8 mouse cellular contexts compared by ENCODE assay signal in genomic region chr9:119937005-119937773, GRCm38 (mm10). TPM values are rescaled to one million over a fixed set of nuclear protein-coding genes. Genes with fewer than 3 reads are reported as not detected.
DNase-seq lines count a peak whose midpoint lies in the region; ATAC-seq and TF ChIP-seq lines count a peak whose summit lies in the region.

Gorasp1 (minus strand) TSS chr9:119937565.
Ttc21a (plus strand) TSS chr9:119937606.

- H3K4me3 ChIP-seq in ES-E14 (ENCODE audit: insufficient read depth in 1 of 2, low read depth in 1 of 2, low read length in 2 of 2, poor library complexity in 1 of 2, severe bottlenecking in 1 of 2): peak within 1 kb of the TSS; percentile 75 to 87
- peak within 1 kb of the TSS; percentile 67 for H3K4me3 ChIP-seq in forebrain, embryonic 15.5 days
- peak within 1 kb of the TSS; percentile 95 for H3K4me3 ChIP-seq in lung, adult 2 months (replicated peaks; ENCODE audit: extremely low read depth, low read depth, low read length)

- WGBS in forebrain, embryonic 15.5 days: under 1% methylated on average over 40 of the region's 40 CpGs
- 4% methylated on average over 40 of the region's 40 CpGs for WGBS in lung, adult 2 months

- peak; percentile 83 for DNase-seq in ES-E14 (ENCODE audit: low read depth, low spot score)
- peak; percentile 91 for DNase-seq in cerebellum, adult 11-12 months
- DNase-seq in heart, postnatal 25 days (ENCODE audit: low spot score): peak; percentile 87
- DNase-seq in layer of hippocampus, adult 18-20 months (ENCODE audit: low spot score in 2 of 2): peak; percentile 86 to 94
- DNase-seq in lung, adult 2 months: peak; percentile 95
- peak; percentile 87 for DNase-seq in thymus, adult 18-20 months

- peak within 1 kb of the TSS; percentile 88 for H3K9ac ChIP-seq in ES-E14 (ENCODE audit: insufficient read depth, low read depth, low read length, poor library complexity, severe bottlenecking)
- peak within 1 kb of the TSS; percentile 80 for H3K9ac ChIP-seq in forebrain, embryonic 15.5 days (replicated peaks)

- H3K4me2 ChIP-seq in forebrain, embryonic 15.5 days (replicated peaks): peak within 1 kb of the TSS; percentile 80

- no peak for TF ChIP-seq CTCF in lung, adult 2 months (IDR thresholded peaks at IDR 0.05; ENCODE audit: insufficient read depth, low read length)

- ATAC-seq in forebrain, embryonic 15.5 days (replicated peaks): peak; percentile 94
- ATAC-seq in neutrophil, adult 5-6 weeks (ENCODE audit: extremely low read depth, insufficient number of reproducible peaks, low FRiP score, poor library complexity, severe bottlenecking): peak; percentile 85

- in situ Hi-C loops in ES-E14 (cut with MboI; ENCODE audit: low sequenced_read_pairs in 2 of 2, unreplicated experiment in 2 of 2): no loop called here

- H3K9me3 ChIP-seq in ES-E14 (ENCODE audit: control insufficient read depth, insufficient read depth, low read depth, low read length): no peaks in the 10 kb centered on the region
- H3K9me3 ChIP-seq in forebrain, embryonic 15.5 days: no peaks in the 10 kb centered on the region

- peak; percentile 61; the same call in 1 of the 2 replicates for TF ChIP-seq POLR2A in lung, adult 2 months (IDR thresholded peaks at IDR 0.05; ENCODE audit: borderline replicate concordance, extremely low read depth, low read depth, low read length)

- peaks cover under 1 to 28% of the 10 kb centered on the region in 2 experiments; a peak in 3 of 4 replicates for H3K4me1 ChIP-seq in ES-E14 (ENCODE audit: control insufficient read depth in 2 of 2, insufficient read depth in 2 of 2, low read length in 2 of 2, poor library complexity in 1 of 2)
- peaks cover 21% of the 10 kb centered on the region for H3K4me1 ChIP-seq in forebrain, embryonic 15.5 days
- peaks cover 5% of the 10 kb centered on the region; the same call in 1 of the 2 replicates for H3K4me1 ChIP-seq in lung, adult 2 months (ENCODE audit: control insufficient read depth, insufficient read depth, low read length)

- H3K27ac ChIP-seq in ES-E14 (ENCODE audit: insufficient read depth, low read depth, low read length, poor library complexity, severe bottlenecking): no peak within 1 kb of the TSS
- H3K27ac ChIP-seq in forebrain, embryonic 15.5 days (replicated peaks): peak within 1 kb of the TSS; percentile 64

- no peaks in the 10 kb centered on the region; the same call in 1 of the 2 replicates for H3K36me3 ChIP-seq in ES-E14 (ENCODE audit: control insufficient read depth, insufficient read depth, low read length, poor library complexity, severe bottlenecking)
- H3K36me3 ChIP-seq in forebrain, embryonic 15.5 days: no peaks in the 10 kb centered on the region

- intact Hi-C loops in heart, postnatal 25 days (cut with DNase I): loop anchor here (2.0 kb wide), 1 partner anchor 42 kb away; the partner anchor contains the start of gene Wdr48

- no peaks in the 10 kb centered on the region for H3K27me3 ChIP-seq in forebrain, embryonic 15.5 days

TF ChIP-seq in ES-E14, 5 proteins besides CTCF, POLR2A, EP300 and RAD21:
- TF ChIP-seq MAFK (IDR thresholded peaks at IDR 0.05; ENCODE audit: insufficient read depth, low read depth, low read length) (no peak), ZC3H11A (IDR thresholded peaks at IDR 0.05; ENCODE audit: borderline replicate concordance, low read depth, low read length) (no peak), HCFC1 (IDR thresholded peaks at IDR 0.05; ENCODE audit: borderline replicate concordance, insufficient read depth, low read length) (peak; percentile 21; the same call in 1 of the 2 replicates), ZNF384 (IDR thresholded peaks at IDR 0.05; ENCODE audit: low read depth, low read length) (no peak)

RNA-seq across cellular contexts. Expression of gene Gorasp1, which starts in this region (rescaled TPM):
- 16.8 and 21.5 TPM in 2 replicates for total RNA-seq in ES-E14 (2012; rRNA removed)
- polyA plus RNA-seq in forebrain, embryonic 15.5 days (2015; fragmentation: Nextera tagmentation; extraction: Ambion mirVana): 25.5 and 26.2 TPM in 2 replicates
- total RNA-seq in heart, postnatal 25 days (2021): 10 to 100 TPM; 28.1 to 31.5 TPM
- total RNA-seq in layer of hippocampus, adult 18-20 months (2021): 10 to 100 TPM; 41.5 to 44.2 TPM
- polyA plus RNA-seq in lung, adult 2 months (2012; rRNA removed): 15.7 and 16.2 TPM in 2 replicates
- 1.7 and 3.6 TPM in 2 replicates for total RNA-seq in neutrophil, adult 5-6 weeks (2017)

RNA-seq across cellular contexts. Expression of gene Ttc21a, which starts in this region (rescaled TPM):
- total RNA-seq in ES-E14 (2012; rRNA removed): 0.40 and 0.79 TPM in 2 replicates
- polyA plus RNA-seq in forebrain, embryonic 15.5 days (2015; fragmentation: Nextera tagmentation; extraction: Ambion mirVana): 0.57 and 0.69 TPM in 2 replicates
- not detected for total RNA-seq in heart, postnatal 25 days (2021)
- total RNA-seq in layer of hippocampus, adult 18-20 months (2021): 1 to 10 TPM in 1 of 2 experiments, under 1 TPM in 1; 0.71 to 1.2 TPM
- polyA plus RNA-seq in lung, adult 2 months (2012; rRNA removed): 9.5 and 11.4 TPM in 2 replicates
- 0.35 TPM in 1 of 2 replicates, not detected in the other for total RNA-seq in neutrophil, adult 5-6 weeks (2017)
